Mouse (Mus musculus) embryonic facial prominence, embryonic 10.5 days (tissue): Measurements from ENCODE around the gene B3galt1. TPM values are rescaled to one million over a fixed set of nuclear protein-coding genes. Genes with fewer than 3 reads are reported as not detected.

Source experiments
- DNase-seq: peaks from one replicate; pipeline ENCODE4 v3.0.0-alpha.2; 2017; ENCODE audit warnings: low spot score
- H3K27ac ChIP-seq: fragments of 300-500 bp; sonication (generic); replicated peaks from 2 replicates; pipeline ENCODE4 v1.5.1; 2016; ENCODE audit warnings: mild to moderate bottlenecking
- H3K27me3 ChIP-seq: fragments of 300-500 bp; sonication (generic); replicated peaks from 2 replicates; pipeline ENCODE4 v1.6.1; 2016; ENCODE audit warnings: low read depth, mild to moderate bottlenecking; ENCODE audit not compliant: poor library complexity, severe bottlenecking
- H3K36me3 ChIP-seq: fragments of 300-500 bp; sonication (generic); replicated peaks from 2 replicates; pipeline ENCODE4 v1.6.1; 2016; ENCODE audit warnings: mild to moderate bottlenecking, moderate library complexity
- H3K4me1 ChIP-seq: fragments of 300-500 bp; sonication (generic); 2 replicates; pipeline ENCODE4 v1.6.1; 2016
- H3K4me3 ChIP-seq: fragments of 300-500 bp; sonication (generic); 2 replicates; pipeline ENCODE4 v1.5.1; 2016; ENCODE audit warnings: mild to moderate bottlenecking, moderate library complexity
- H3K9me3 ChIP-seq: fragments of 300-500 bp; sonication (generic); 2 replicates; pipeline ENCODE4 v1.6.1; 2016; ENCODE audit warnings: mild to moderate bottlenecking
- WGBS: fragments of 180-500 bp; shearing (Covaris S2); methylation state at CpG from one replicate; pipeline ENCODE4 v1.1.7; 2016; 5-methylcytosine and 5-hydroxymethylcytosine counted together
- polyA plus RNA-seq: library from polyadenylated mRNA; unstranded; fragments of >200 nt; fragmentation: Nextera tagmentation; extraction: Ambion mirVana; gene quantifications from 2 replicates; pipeline ENCODE4 v1.2.1, GENCODE M21; 2016

B3galt1 gene
- polyA plus RNA-seq, 1 experiment from 2014 or later, result 5.3 TPM

GRCm38 (mm10) chr2:68028811-68029210, 463.1 kb downstream of the B3galt1 start:
- Histone ChIP-seq H3K36me3 (no peaks in the 10 kb centered on the region), H3K9me3 (no peaks in the 10 kb centered on the region), H3K4me1 (no peaks in the 10 kb centered on the region), H3K27me3 (no peaks in the 10 kb centered on the region), H3K27ac (no peak overlapping the region), H3K4me3 (no peak overlapping the region)
- WGBS, result 87% methylated on average over 2 of the region's 2 CpGs
- DNase-seq, result no peak

GRCm38 (mm10) chr2:68034711-68035110, 469.0 kb downstream of the B3galt1 start:
- 82% methylated on average over 3 of the region's 3 CpGs for WGBS
- Histone ChIP-seq H3K27ac (no peak overlapping the region), H3K36me3 (no peaks in the 10 kb centered on the region), H3K4me1 (no peaks in the 10 kb centered on the region), H3K4me3 (no peak overlapping the region), H3K9me3 (no peaks in the 10 kb centered on the region), H3K27me3 (no peaks in the 10 kb centered on the region)
- DNase-seq, result no peak

GRCm38 (mm10) chr2:68040752-68041151, 475.1 kb downstream of the B3galt1 start:
- no peaks in the 10 kb centered on the region for H3K9me3 ChIP-seq
- no peak for DNase-seq
- H3K27ac ChIP-seq, result no peak overlapping the region
- H3K4me1 ChIP-seq, result no peaks in the 10 kb centered on the region
- H3K4me3 ChIP-seq, result no peak overlapping the region
- WGBS, result 88% methylated on average over 5 of the region's 5 CpGs
- H3K27me3 ChIP-seq, result no peaks in the 10 kb centered on the region
- no peaks in the 10 kb centered on the region for H3K36me3 ChIP-seq

GRCm38 (mm10) chr2:68052481-68052880, 486.8 kb downstream of the B3galt1 start:
- 82% methylated on average over 6 of the region's 6 CpGs for WGBS
- no peaks in the 10 kb centered on the region for H3K4me1 ChIP-seq
- no peaks in the 10 kb centered on the region for H3K27me3 ChIP-seq
- no peaks in the 10 kb centered on the region for H3K36me3 ChIP-seq
- no peak overlapping the region for H3K27ac ChIP-seq
- no peak overlapping the region for H3K4me3 ChIP-seq
- no peaks in the 10 kb centered on the region for H3K9me3 ChIP-seq
- no peak for DNase-seq

GRCm38 (mm10) chr2:68053243-68053642, 487.6 kb downstream of the B3galt1 start:
- H3K27me3 ChIP-seq, result no peaks in the 10 kb centered on the region
- H3K36me3 ChIP-seq, result no peaks in the 10 kb centered on the region
- H3K4me3 ChIP-seq, result no peak overlapping the region
- WGBS, result 63% methylated on average over 3 of the region's 3 CpGs
- no peak for DNase-seq
- H3K9me3 ChIP-seq, result no peaks in the 10 kb centered on the region
- no peak overlapping the region for H3K27ac ChIP-seq
- no peaks in the 10 kb centered on the region for H3K4me1 ChIP-seq

GRCm38 (mm10) chr2:68061341-68061740, 495.7 kb downstream of the B3galt1 start:
- no peak overlapping the region for H3K4me3 ChIP-seq
- 85% methylated on average over 4 of the region's 4 CpGs for WGBS
- no peaks in the 10 kb centered on the region for H3K36me3 ChIP-seq
- H3K27me3 ChIP-seq, result no peaks in the 10 kb centered on the region
- DNase-seq, result no peak
- H3K9me3 ChIP-seq, result no peaks in the 10 kb centered on the region
- H3K27ac ChIP-seq, result no peak overlapping the region
- no peaks in the 10 kb centered on the region for H3K4me1 ChIP-seq

- Histone ChIP-seq H3K9me3 (no peaks in the 10 kb centered on the region), H3K27me3 (no peaks in the 10 kb centered on the region), H3K4me1 (peaks cover 7% of the 10 kb centered on the region), H3K27ac (no peak overlapping the region), H3K36me3 (no peaks in the 10 kb centered on the region), H3K4me3 (no peak overlapping the region)
- DNase-seq, result no peak
- 74% methylated on average over 5 of the region's 5 CpGs for WGBS
Observed at GRCm38 (mm10) chr2:68079426-68080360, 514.0 kb downstream of the B3galt1 start.

- no peak for DNase-seq
- Histone ChIP-seq H3K36me3 (no peaks in the 10 kb centered on the region), H3K27me3 (no peaks in the 10 kb centered on the region), H3K4me3 (no peak overlapping the region), H3K9me3 (no peaks in the 10 kb centered on the region), H3K4me1 (peaks cover 7% of the 10 kb centered on the region), H3K27ac (no peak overlapping the region)
Observed at GRCm38 (mm10) chr2:68080872-68081280, 515.2 kb downstream of the B3galt1 start.

- WGBS, result 59% methylated on average over 1 of the region's 1 CpGs
- peaks cover 7% of the 10 kb centered on the region for H3K4me1 ChIP-seq
- no peaks in the 10 kb centered on the region for H3K27me3 ChIP-seq
- no peak overlapping the region for H3K4me3 ChIP-seq
- H3K36me3 ChIP-seq, result no peaks in the 10 kb centered on the region
- no peaks in the 10 kb centered on the region for H3K9me3 ChIP-seq
- H3K27ac ChIP-seq, result no peak overlapping the region
- no peak for DNase-seq
Observed at GRCm38 (mm10) chr2:68084483-68084882, 518.8 kb downstream of the B3galt1 start.

- WGBS, result 70% methylated on average over 4 of the region's 4 CpGs
- DNase-seq, result no peak
- Histone ChIP-seq H3K27me3 (no peaks in the 10 kb centered on the region), H3K9me3 (no peaks in the 10 kb centered on the region), H3K27ac (no peak overlapping the region), H3K4me1 (no peaks in the 10 kb centered on the region), H3K36me3 (no peaks in the 10 kb centered on the region), H3K4me3 (no peak overlapping the region)
Observed at GRCm38 (mm10) chr2:68086101-68086500, 520.4 kb downstream of the B3galt1 start.

- 91% methylated on average over 2 of the region's 2 CpGs for WGBS
- H3K36me3 ChIP-seq, result no peaks in the 10 kb centered on the region
- H3K27ac ChIP-seq, result no peak overlapping the region
- H3K4me1 ChIP-seq, result no peaks in the 10 kb centered on the region
- H3K27me3 ChIP-seq, result no peaks in the 10 kb centered on the region
- H3K4me3 ChIP-seq, result no peak overlapping the region
- no peaks in the 10 kb centered on the region for H3K9me3 ChIP-seq
- no peak for DNase-seq
Observed at GRCm38 (mm10) chr2:68091559-68091958, 525.9 kb downstream of the B3galt1 start.

- Histone ChIP-seq H3K36me3 (no peaks in the 10 kb centered on the region), H3K27ac (no peak overlapping the region), H3K4me1 (no peaks in the 10 kb centered on the region), H3K27me3 (no peaks in the 10 kb centered on the region), H3K9me3 (no peaks in the 10 kb centered on the region), H3K4me3 (no peak overlapping the region)
- WGBS, result 61% methylated on average over 4 of the region's 4 CpGs
- no peak for DNase-seq
Observed at GRCm38 (mm10) chr2:68104641-68105040, 539.0 kb downstream of the B3galt1 start.

GRCm38 (mm10) chr2:68118076-68118475, 552.4 kb downstream of the B3galt1 start:
- Histone ChIP-seq H3K9me3 (no peaks in the 10 kb centered on the region), H3K4me1 (no peaks in the 10 kb centered on the region), H3K36me3 (no peaks in the 10 kb centered on the region), H3K27me3 (no peaks in the 10 kb centered on the region), H3K27ac (no peak overlapping the region), H3K4me3 (no peak overlapping the region)
- no peak for DNase-seq
- WGBS, result 75% methylated on average over 8 of the region's 8 CpGs
